Mouse (Mus musculus): ENCODE data around the gene Otp.

Gene Otp

GRCm38 (mm10) chr13:94873111-94874038 lies 2.0 kb upstream of the Otp start:
- peak; percentile 67 for DNase-seq (ENCODE audit: low spot score)

GRCm38 (mm10) chr13:94874039-94874425 lies 1.4 kb upstream of the Otp start:
- no peak for DNase-seq (ENCODE audit: low spot score)

GRCm38 (mm10) chr13:94874656-94875395 lies 576 bp upstream of the Otp start:
- DNase-seq (ENCODE audit: low spot score): peak; percentile 58

GRCm38 (mm10) chr13:94876286-94877210 lies 1.1 kb downstream of the Otp start:
- DNase-seq (ENCODE audit: low spot score): peak; percentile 52

GRCm38 (mm10) chr13:94877211-94877590 lies 1.8 kb downstream of the Otp start:
- no peak for DNase-seq (ENCODE audit: low spot score)

GRCm38 (mm10) chr13:94877991-94878745 lies 2.8 kb downstream of the Otp start:
- peak; percentile 84 for DNase-seq (ENCODE audit: low spot score)

- peak; percentile 55 for DNase-seq (ENCODE audit: low spot score)
Measured at GRCm38 (mm10) chr13:94881201-94881600, 5.8 kb downstream of the Otp start.

GRCm38 (mm10) chr13:94882221-94882620 lies 6.8 kb downstream of the Otp start:
- DNase-seq (ENCODE audit: low spot score): peak; percentile 37

GRCm38 (mm10) chr13:94882711-94883145 lies 7.3 kb downstream of the Otp start:
- no peak for DNase-seq (ENCODE audit: low spot score)

- peak; percentile 69 for DNase-seq (ENCODE audit: low spot score)
Measured at GRCm38 (mm10) chr13:94883163-94883965, 8.0 kb downstream of the Otp start.

GRCm38 (mm10) chr13:94883966-94884960 lies 8.9 kb downstream of the Otp start:
- peak; percentile 66 for DNase-seq (ENCODE audit: low spot score)

- DNase-seq (ENCODE audit: low spot score): peak; percentile 66
Measured at GRCm38 (mm10) chr13:94885291-94886235, 10.2 kb downstream of the Otp start.

- DNase-seq (ENCODE audit: low spot score): no peak
Measured at GRCm38 (mm10) chr13:94907841-94908240, 32.4 kb downstream of the Otp start.

GRCm38 (mm10) chr13:94912961-94913360 lies 37.6 kb downstream of the Otp start:
- peak; percentile 46 for DNase-seq (ENCODE audit: low spot score)

GRCm38 (mm10) chr13:94915654-94916053 lies 40.3 kb downstream of the Otp start:
- no peak for DNase-seq (ENCODE audit: low spot score)

GRCm38 (mm10) chr13:94928086-94928485 lies 52.7 kb downstream of the Otp start:
- no peak for DNase-seq (ENCODE audit: low spot score)

Measured in embryo, embryonic 10.5 days (tissue).